Comparison of ENCODE assay signal across 10 mouse cellular contexts in genomic region chr12:30036569-30037055, GRCm38 (mm10).
DNase-seq lines count a peak whose midpoint lies in the region; ATAC-seq and TF ChIP-seq lines count a peak whose summit lies in the region.
"Had no signal": no experiment of that assay in that cellular context is flagged by ENCODE, and none has a peak within 500 bp of the region (broad histone marks: within the 10 kb centered on the region; RNA-seq: fewer than 3 reads in every experiment).

No protein-coding gene starts in this region.

- no peak overlapping the region for H3ac ChIP-seq in C2C12 (ENCODE audit: control insufficient read depth, insufficient read length, low read depth)

- H3K4me3 ChIP-seq in C2C12 (ENCODE audit: insufficient read depth, poor library complexity, severe bottlenecking): no peak overlapping the region
- no peak overlapping the region for H3K4me3 ChIP-seq in forebrain, embryonic 15.5 days
- no peak overlapping the region for H3K4me3 ChIP-seq in midbrain, embryonic 10.5 days
- no peak overlapping the region for H3K4me3 ChIP-seq in kidney, embryonic 16.5 days (ENCODE audit: low read length)
- H3K4me3 ChIP-seq: liver, embryonic 13.5 days had no signal

- 21% methylated on average over 4 of the region's 4 CpGs for WGBS in forebrain, embryonic 15.5 days
- 62% methylated on average over 4 of the region's 4 CpGs for WGBS in midbrain, embryonic 10.5 days
- 68% methylated on average over 4 of the region's 4 CpGs for WGBS in kidney, embryonic 16.5 days

- no peaks in the 10 kb centered on the region for H3K27me3 ChIP-seq in C2C12 (ENCODE audit: control insufficient read depth, insufficient read depth, insufficient read length)
- H3K27me3 ChIP-seq in forebrain, embryonic 15.5 days: no peaks in the 10 kb centered on the region
- no peaks in the 10 kb centered on the region for H3K27me3 ChIP-seq in midbrain, embryonic 10.5 days (ENCODE audit: low read depth, poor library complexity, severe bottlenecking)
- H3K27me3 ChIP-seq in kidney, embryonic 16.5 days (ENCODE audit: insufficient read depth, low read length): no peaks in the 10 kb centered on the region
- H3K27me3 ChIP-seq: liver, embryonic 13.5 days had no signal

- no peaks in the 10 kb centered on the region for H3K79me2 ChIP-seq in C2C12 (ENCODE audit: control insufficient read depth, insufficient read depth)

- ATAC-seq in forebrain, embryonic 15.5 days (replicated peaks): peak; percentile 81
- no peak for ATAC-seq in erythroblast, adult 5-6 weeks (replicated peaks; ENCODE audit: low FRiP score, poor library complexity, severe bottlenecking)
- ATAC-seq in kidney, embryonic 16.5 days (ENCODE audit: low FRiP score, low TSS enrichment): no peak

- H3K79me3 ChIP-seq in C2C12 (ENCODE audit: low read depth): no peaks in the 10 kb centered on the region

- H3K4me1 ChIP-seq in forebrain, embryonic 15.5 days: peaks cover 16% of the 10 kb centered on the region
- peaks cover 24% of the 10 kb centered on the region for H3K4me1 ChIP-seq in midbrain, embryonic 10.5 days
- H3K4me1 ChIP-seq in kidney, embryonic 16.5 days (ENCODE audit: insufficient read depth, low read length): 0 out of 2 replicates have a peak, but pooled peaks cover 8% of the 10 kb centered on the region
- H3K4me1 ChIP-seq: liver, embryonic 13.5 days had no signal

- no peak overlapping the region for H3K9ac ChIP-seq in forebrain, embryonic 15.5 days (replicated peaks)
- H3K9ac ChIP-seq in kidney, embryonic 16.5 days (replicated peaks; ENCODE audit: low read length): no peak overlapping the region
- H3K9ac ChIP-seq: liver, embryonic 13.5 days had no signal

- H3K9me3 ChIP-seq in forebrain, embryonic 15.5 days: no peaks in the 10 kb centered on the region
- H3K9me3 ChIP-seq in midbrain, embryonic 10.5 days (replicated peaks): no peaks in the 10 kb centered on the region
- H3K9me3 ChIP-seq in kidney, embryonic 16.5 days (ENCODE audit: low read length): no peaks in the 10 kb centered on the region
- H3K9me3 ChIP-seq: liver, embryonic 13.5 days had no signal

- DNase-seq in cerebellum, postnatal 10 days: peak; percentile 44 to 50
- DNase-seq in cerebellum, adult 11 months: no peak
- peak; percentile 30 for DNase-seq in midbrain, embryonic 10.5 days (ENCODE audit: low spot score)
- no peak for DNase-seq in kidney, postnatal 10 days
- DNase-seq: cerebellum, adult 11-12 months; liver, embryonic 13.5 days had no signal

- H3K4me2 ChIP-seq in forebrain, embryonic 15.5 days (replicated peaks): no peak overlapping the region
- no peak overlapping the region for H3K4me2 ChIP-seq in kidney, embryonic 16.5 days (replicated peaks; ENCODE audit: low read depth, low read length)
- H3K4me2 ChIP-seq: liver, embryonic 13.5 days had no signal

- no peaks in the 10 kb centered on the region for H3K36me3 ChIP-seq in C2C12 (ENCODE audit: control insufficient read depth, insufficient read depth)
- H3K36me3 ChIP-seq in forebrain, embryonic 15.5 days: no peaks in the 10 kb centered on the region
- no peaks in the 10 kb centered on the region for H3K36me3 ChIP-seq in midbrain, embryonic 10.5 days
- no peaks in the 10 kb centered on the region for H3K36me3 ChIP-seq in kidney, embryonic 16.5 days (ENCODE audit: insufficient read depth, low read length)
- H3K36me3 ChIP-seq: liver, embryonic 13.5 days had no signal

- no peak for TF ChIP-seq CTCF in C2C12 (IDR thresholded peaks at IDR 0.05; ENCODE audit: control insufficient read depth, insufficient read depth, insufficient read length)

- H3K27ac ChIP-seq in forebrain, embryonic 15.5 days (replicated peaks): peak overlapping the region; percentile 41
- H3K27ac ChIP-seq in midbrain, embryonic 10.5 days (replicated peaks): peak overlapping the region; percentile 81
- H3K27ac ChIP-seq in kidney, embryonic 16.5 days (ENCODE audit: low read length): no peak overlapping the region
- H3K27ac ChIP-seq: liver, embryonic 13.5 days had no signal

TF ChIP-seq in C2C12, 6 proteins besides CTCF, POLR2A, EP300 and RAD21:
- TF ChIP-seq MYOD1 (IDR thresholded peaks at IDR 0.05; ENCODE audit: control insufficient read depth, insufficient read length, low read depth): no peak
- TF ChIP-seq MAX (IDR thresholded peaks at IDR 0.05): peak; percentile 3
- TF ChIP-seq USF1 (IDR thresholded peaks at IDR 0.05; ENCODE audit: low read depth): no peak
- no peak for TF ChIP-seq MYOG (IDR thresholded peaks at IDR 0.05; ENCODE audit: control insufficient read depth, extremely low read depth, insufficient read length)
- no peak for TF ChIP-seq FOSL1 (IDR thresholded peaks at IDR 0.05; ENCODE audit: insufficient read depth, low read length, poor library complexity, severe bottlenecking)
- TF ChIP-seq CEBPB (IDR thresholded peaks at IDR 0.05; ENCODE audit: low read depth): no peak

Comparison
In these comparisons a context has a peak if more than half of its experiments do, and no peak if none do; other contexts are left out.
1. DNase-seq: peak in cerebellum, postnatal 10 days (2 of 2) and midbrain, embryonic 10.5 days (single experiment); none in cerebellum, adult 11 months (single experiment) and kidney, postnatal 10 days (single experiment).